Mouse (Mus musculus) embryonic stem cell, embryonic (primary cell): ENCODE results near the gene Pgrmc2.

ENCODE experiments used
- CTCF ChIA-PET, 4 experiments: fragments of 300-600 bp in 2 of 4; fragments of 350-600 bp in 2 of 4; sonication (Branson Sonifier 250); formaldehyde crosslinking; loops; one replicate each; lab custom pipeline; 2022; ENCODE audit warnings: inconsistent platforms in 2 of 4; lab: Charles Lee
- POLR2A ChIA-PET, 4 experiments: fragments of 300-600 bp in 2 of 4; fragments of 350-600 bp in 2 of 4; sonication (Branson Sonifier 250); formaldehyde crosslinking; loops; one replicate each; lab custom pipeline; 2022; ENCODE audit warnings: antibody characterized with exemption in 4 of 4, inconsistent platforms in 1 of 4; lab: Charles Lee

Pgrmc2 gene

GRCm38 (mm10) chr3:41041241-41041640 lies 41.6 kb downstream of the Pgrmc2 start:
- CTCF ChIA-PET: interaction anchor here in 3 of 4 experiments (0.6 to 0.7 kb wide), 3 partner anchors 41 to 1516 kb away, joined by 4 to 7 read pairs (median 4); no protein-coding TSS in a partner anchor

GRCm38 (mm10) chr3:41038297-41038916 lies 44.4 kb downstream of the Pgrmc2 start:
- CTCF ChIA-PET: interaction anchor here in 1 of 4 experiments (0.6 to 1.0 kb wide), 2 partner anchors 18 to 818 kb away, joined by 3 to 4 read pairs; no protein-coding TSS in a partner anchor
- POLR2A ChIA-PET: interaction anchor here in 3 of 4 experiments (0.9 to 1.0 kb wide), 3 partner anchors 44 to 127 kb away, joined by 3 to 5 read pairs (median 3); partner anchors contain the start of gene Pgrmc2 (in 1 of the 3)

More at GRCm38 (mm10) chr3:41041241-41041640, 41.6 kb downstream of the Pgrmc2 start:
- POLR2A ChIA-PET: interaction anchor here in 2 of 4 experiments (0.6 kb wide), 2 partner anchors 45 to 63 kb away, joined by 3 to 4 read pairs; no protein-coding TSS in a partner anchor

GRCm38 (mm10) chr3:41031286-41032210 lies 51.3 kb downstream of the Pgrmc2 start:
- ChIA-PET POLR2A (no interaction called here), CTCF (no interaction called here)

GRCm38 (mm10) chr3:41030705-41031104 lies 52.1 kb downstream of the Pgrmc2 start:
- CTCF ChIA-PET: no interaction called here
- POLR2A ChIA-PET: no interaction called here

GRCm38 (mm10) chr3:41021980-41022379 lies 60.9 kb downstream of the Pgrmc2 start:
- POLR2A ChIA-PET: interaction anchor here in 1 of 4 experiments (0.5 kb wide), 1 partner anchor 114 kb away, joined by 3 read pairs; no protein-coding TSS in a partner anchor
- CTCF ChIA-PET: interaction anchor here in 1 of 4 experiments (0.6 kb wide), 1 partner anchor 21 kb away, joined by 3 read pairs; no protein-coding TSS in a partner anchor

GRCm38 (mm10) chr3:41020687-41021086 lies 62.2 kb downstream of the Pgrmc2 start:
- POLR2A ChIA-PET: no interaction called here
- CTCF ChIA-PET: no interaction called here

- CTCF ChIA-PET: no interaction called here
- POLR2A ChIA-PET: interaction anchor here in 3 of 4 experiments (0.5 to 0.7 kb wide), 5 partner anchors 28 to 221 kb away, joined by 3 to 6 read pairs (median 3); no protein-coding TSS in a partner anchor
Observed at GRCm38 (mm10) chr3:41018022-41018608, 64.7 kb downstream of the Pgrmc2 start.
